Mouse (Mus musculus): ENCODE data around the gene A730061H03Rik. TPM values are rescaled to one million over a fixed set of nuclear protein-coding genes. Genes with fewer than 3 reads are reported as not detected.

The A730061H03Rik gene
- polyA plus RNA-seq, 1 experiment from 2014 or later: 3.3 TPM

DNA sequence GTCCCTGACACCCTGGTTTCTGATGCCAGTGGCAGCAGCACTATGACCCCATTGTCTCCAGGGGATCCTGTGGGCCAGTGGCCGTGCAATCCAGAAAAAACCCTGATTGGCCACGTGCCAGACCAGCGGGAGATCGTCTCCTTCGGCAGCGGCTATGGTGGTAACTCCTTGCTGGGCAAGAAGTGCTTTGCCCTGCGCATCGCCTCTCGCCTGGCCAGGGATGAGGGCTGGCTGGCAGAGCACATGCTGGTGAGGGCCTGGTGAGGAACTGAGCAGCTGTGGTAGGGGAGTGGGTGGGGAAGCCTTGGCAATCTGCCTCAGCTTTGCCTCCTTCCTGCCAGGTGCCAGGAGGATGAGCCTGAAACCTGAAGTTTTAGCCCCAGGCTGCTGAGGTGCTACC lies 15.9 kb downstream of the A730061H03Rik start:
- no peak for ATAC-seq (replicated peaks; ENCODE audit: low FRiP score)
- Histone ChIP-seq H3K27me3 (replicated peaks; ENCODE audit: control insufficient read depth, insufficient read depth, low read length) (no peaks in the 10 kb centered on the region), H3K36me3 (ENCODE audit: control insufficient read depth, insufficient read depth, low read length) (peaks cover 43% of the 10 kb centered on the region), H3K4me3 (ENCODE audit: low read depth, low read length) (no peak overlapping the region), H3K27ac (ENCODE audit: low read depth, low read length) (no peak overlapping the region), H3K9ac (ENCODE audit: low read depth, low read length) (no peak overlapping the region), H3K4me2 (no peak overlapping the region), H3K9me3 (ENCODE audit: control insufficient read depth, low read length) (no peaks in the 10 kb centered on the region), H3K4me1 (replicated peaks; ENCODE audit: control insufficient read depth, insufficient read depth, low read length) (peaks cover 17% of the 10 kb centered on the region)
- no peak for DNase-seq (ENCODE audit: low spot score)
- 89% methylated on average over 9 of the region's 9 CpGs for WGBS

DNA sequence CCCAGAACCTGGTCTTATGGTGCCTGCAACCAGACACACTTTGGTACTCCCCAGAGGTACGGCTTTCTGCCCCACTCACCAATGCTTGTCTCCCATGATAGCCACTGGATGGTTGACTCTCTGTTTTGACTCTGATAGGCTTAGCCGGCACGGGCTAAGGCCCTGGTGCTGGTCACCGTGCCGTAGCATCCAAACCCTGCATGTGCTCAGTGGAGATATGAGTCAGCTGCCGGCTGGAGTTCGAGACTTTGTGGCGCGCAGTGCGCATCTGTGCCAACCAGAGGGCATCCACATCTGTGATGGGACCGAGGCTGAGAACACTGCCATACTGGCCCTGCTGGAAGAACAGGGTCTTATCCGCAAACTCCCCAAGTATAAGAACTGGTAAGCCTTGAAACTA lies 17.9 kb downstream of the A730061H03Rik start:
- Histone ChIP-seq H3K36me3 (ENCODE audit: control insufficient read depth, insufficient read depth, low read length) (peaks cover 27% of the 10 kb centered on the region), H3K4me2 (peak overlapping the region; percentile 92), H3K27ac (ENCODE audit: low read depth, low read length) (no peak overlapping the region), H3K27me3 (replicated peaks; ENCODE audit: control insufficient read depth, insufficient read depth, low read length) (no peaks in the 10 kb centered on the region), H3K4me3 (ENCODE audit: low read depth, low read length) (no peak overlapping the region), H3K4me1 (replicated peaks; ENCODE audit: control insufficient read depth, insufficient read depth, low read length) (peaks cover 17% of the 10 kb centered on the region), H3K9me3 (ENCODE audit: control insufficient read depth, low read length) (no peaks in the 10 kb centered on the region), H3K9ac (ENCODE audit: low read depth, low read length) (no peak overlapping the region)
- WGBS: 91% methylated on average over 12 of the region's 12 CpGs
- ATAC-seq (replicated peaks; ENCODE audit: low FRiP score) (no peak), DNase-seq (ENCODE audit: low spot score) (no peak)

- Histone ChIP-seq H3K36me3 (ENCODE audit: control insufficient read depth, insufficient read depth, low read length) (peaks cover 21% of the 10 kb centered on the region), H3K4me1 (replicated peaks; ENCODE audit: control insufficient read depth, insufficient read depth, low read length) (peaks cover 17% of the 10 kb centered on the region), H3K27me3 (replicated peaks; ENCODE audit: control insufficient read depth, insufficient read depth, low read length) (no peaks in the 10 kb centered on the region), H3K27ac (ENCODE audit: low read depth, low read length) (peak overlapping the region; percentile 86), H3K9me3 (ENCODE audit: control insufficient read depth, low read length) (no peaks in the 10 kb centered on the region), H3K4me2 (peak overlapping the region; percentile 92), H3K4me3 (ENCODE audit: low read depth, low read length) (peak overlapping the region; percentile 78), H3K9ac (ENCODE audit: low read depth, low read length) (peak overlapping the region; percentile 88)
- 4% methylated on average over 10 of the region's 10 CpGs for WGBS
- ATAC-seq (replicated peaks; ENCODE audit: low FRiP score): peak; percentile 59
- DNase-seq (ENCODE audit: low spot score): peak; percentile 72
Observed at GRCm38 (mm10) chr14:55540787-55541321, 19.4 kb downstream of the A730061H03Rik start.

DNA sequence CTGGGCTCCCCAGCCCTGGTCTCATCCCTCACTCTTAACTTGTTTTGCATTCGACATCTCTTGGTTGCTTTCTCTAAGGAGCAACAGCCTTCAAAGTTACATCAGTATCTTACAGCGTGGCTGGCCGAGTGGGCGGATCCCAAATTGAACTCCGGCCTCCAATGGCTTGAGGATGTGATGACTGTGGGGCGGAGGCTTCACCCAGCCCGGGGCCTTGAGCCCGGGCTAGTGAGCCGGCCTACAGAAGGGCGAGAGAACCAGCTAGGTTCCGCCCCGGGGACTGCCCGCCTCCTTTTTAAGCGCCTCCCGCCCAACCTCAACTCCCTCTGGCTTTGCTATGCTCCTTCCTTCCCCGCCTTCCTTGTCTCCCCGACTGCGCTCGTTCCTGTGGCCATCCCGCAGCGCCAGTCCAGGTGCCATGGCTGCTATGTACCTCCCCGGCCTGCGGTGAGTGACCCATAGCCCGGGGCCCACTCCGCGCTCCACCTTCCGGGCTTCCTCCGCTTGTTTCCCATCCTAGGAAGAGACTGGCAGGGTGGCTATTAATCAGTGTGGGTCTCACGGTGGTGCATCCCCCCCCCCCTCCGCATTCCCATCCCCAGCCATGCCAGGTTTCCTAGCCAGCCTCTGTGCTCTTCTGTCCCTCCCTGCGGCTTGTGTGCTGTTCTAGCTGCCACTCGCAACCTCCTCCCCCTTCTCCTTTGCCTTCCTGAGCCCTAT lies 20.0 kb downstream of the A730061H03Rik start, which contains the start of gene Pck2:
Pck2 (plus strand) TSS at position 200 of the 720 bp plus-strand sequence.
- no peaks in the 10 kb centered on the region for H3K9me3 ChIP-seq (ENCODE audit: control insufficient read depth, low read length)
- peak; percentile 98 for ATAC-seq (replicated peaks; ENCODE audit: low FRiP score)

DNA sequence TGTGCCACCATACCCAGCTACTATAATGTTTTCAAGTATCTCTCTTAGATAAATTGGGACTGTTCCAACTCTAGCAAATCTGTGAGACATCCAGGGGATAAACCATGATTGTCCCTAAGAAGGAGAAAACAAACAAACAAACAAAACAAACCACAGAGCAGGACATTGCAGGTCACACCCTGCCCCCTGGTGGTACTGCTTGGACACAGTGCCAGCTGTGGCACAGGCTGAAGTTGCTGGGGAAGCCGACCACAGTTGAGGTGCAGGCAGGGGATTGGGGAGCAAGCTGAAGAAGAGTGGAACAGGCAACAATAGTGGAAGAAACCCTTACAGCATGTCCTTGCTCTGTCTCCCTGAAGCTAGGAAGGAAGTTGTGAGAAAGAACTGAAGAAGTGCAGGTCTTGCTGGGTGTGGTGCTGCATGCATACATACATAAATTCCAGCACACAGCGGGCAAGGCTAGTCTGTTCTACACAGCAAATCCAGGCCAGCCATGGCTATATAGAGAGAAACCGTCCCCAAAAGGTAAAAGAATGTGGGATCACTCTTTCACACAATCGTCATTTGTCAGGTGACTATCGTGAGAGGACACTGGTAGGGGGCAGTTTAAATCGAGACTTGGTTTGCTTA lies 24.0 kb downstream of the A730061H03Rik start:
- ATAC-seq (replicated peaks; ENCODE audit: low FRiP score) (no peak), DNase-seq (ENCODE audit: low spot score) (no peak)
- H3K4me3 ChIP-seq (ENCODE audit: low read depth, low read length): no peak overlapping the region
- 0 out of 2 replicates have a peak, but pooled peaks cover 3% of the 10 kb centered on the region for H3K27me3 ChIP-seq (replicated peaks; ENCODE audit: control insufficient read depth, insufficient read depth, low read length)
- H3K9ac ChIP-seq (ENCODE audit: low read depth, low read length): no peak overlapping the region
- WGBS: 48% methylated on average over 6 of the region's 6 CpGs
- peaks cover 10% of the 10 kb centered on the region for H3K4me1 ChIP-seq (replicated peaks; ENCODE audit: control insufficient read depth, insufficient read depth, low read length)
- H3K36me3 ChIP-seq (ENCODE audit: control insufficient read depth, insufficient read depth, low read length): no peaks in the 10 kb centered on the region
- H3K27ac ChIP-seq (ENCODE audit: low read depth, low read length): no peak overlapping the region
- H3K4me2 ChIP-seq: no peak overlapping the region
- H3K9me3 ChIP-seq (ENCODE audit: control insufficient read depth, low read length): no peaks in the 10 kb centered on the region

More for the DNA sequence above, 20.0 kb downstream of the A730061H03Rik start, which contains the start of gene Pck2:
- H3K4me1 ChIP-seq (replicated peaks; ENCODE audit: control insufficient read depth, insufficient read depth, low read length): peaks cover 17% of the 10 kb centered on the region
- peak within 1 kb of the TSS; percentile 86 for H3K27ac ChIP-seq (ENCODE audit: low read depth, low read length)
- DNase-seq (ENCODE audit: low spot score): peak; percentile 85
- H3K4me2 ChIP-seq: peak within 1 kb of the TSS; percentile 92
- H3K27me3 ChIP-seq (replicated peaks; ENCODE audit: control insufficient read depth, insufficient read depth, low read length): no peaks in the 10 kb centered on the region
- H3K36me3 ChIP-seq (ENCODE audit: control insufficient read depth, insufficient read depth, low read length): peaks cover 19% of the 10 kb centered on the region
- H3K9ac ChIP-seq (ENCODE audit: low read depth, low read length): peak within 1 kb of the TSS; percentile 88
- WGBS: under 1% methylated on average over 32 of the region's 32 CpGs
- H3K4me3 ChIP-seq (ENCODE audit: low read depth, low read length): peak within 1 kb of the TSS; percentile 78

DNA sequence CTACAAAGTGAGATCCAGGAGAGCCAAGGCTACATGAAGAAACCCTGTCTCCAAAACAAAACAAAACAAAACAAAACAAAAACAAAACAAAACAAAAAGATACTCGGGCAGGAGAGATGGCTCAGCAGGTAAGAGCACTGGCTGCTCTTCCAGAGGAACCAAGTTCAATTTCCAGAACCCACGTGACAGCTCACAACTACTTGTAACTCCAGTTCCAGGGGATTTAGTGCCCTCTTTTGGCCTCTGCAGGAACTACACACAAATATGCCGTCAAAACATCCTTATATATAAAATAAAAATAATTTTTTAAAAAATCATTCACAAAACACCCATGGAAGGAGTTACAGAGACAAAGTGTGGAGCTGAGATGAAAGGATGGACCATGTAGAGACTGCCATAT lies 32.3 kb downstream of the A730061H03Rik start:
- peaks cover 34% of the 10 kb centered on the region for H3K27me3 ChIP-seq (replicated peaks; ENCODE audit: control insufficient read depth, insufficient read depth, low read length)
- no peak overlapping the region for H3K4me3 ChIP-seq (ENCODE audit: low read depth, low read length)
- no peaks in the 10 kb centered on the region for H3K36me3 ChIP-seq (ENCODE audit: control insufficient read depth, insufficient read depth, low read length)
- H3K9me3 ChIP-seq (ENCODE audit: control insufficient read depth, low read length): no peaks in the 10 kb centered on the region
- DNase-seq (ENCODE audit: low spot score): no peak
- H3K9ac ChIP-seq (ENCODE audit: low read depth, low read length): no peak overlapping the region
- H3K27ac ChIP-seq (ENCODE audit: low read depth, low read length): no peak overlapping the region
- H3K4me2 ChIP-seq: no peak overlapping the region
- ATAC-seq (replicated peaks; ENCODE audit: low FRiP score): no peak
- WGBS: 13% methylated on average over 3 of the region's 3 CpGs
- H3K4me1 ChIP-seq (replicated peaks; ENCODE audit: control insufficient read depth, insufficient read depth, low read length): no peaks in the 10 kb centered on the region

DNA sequence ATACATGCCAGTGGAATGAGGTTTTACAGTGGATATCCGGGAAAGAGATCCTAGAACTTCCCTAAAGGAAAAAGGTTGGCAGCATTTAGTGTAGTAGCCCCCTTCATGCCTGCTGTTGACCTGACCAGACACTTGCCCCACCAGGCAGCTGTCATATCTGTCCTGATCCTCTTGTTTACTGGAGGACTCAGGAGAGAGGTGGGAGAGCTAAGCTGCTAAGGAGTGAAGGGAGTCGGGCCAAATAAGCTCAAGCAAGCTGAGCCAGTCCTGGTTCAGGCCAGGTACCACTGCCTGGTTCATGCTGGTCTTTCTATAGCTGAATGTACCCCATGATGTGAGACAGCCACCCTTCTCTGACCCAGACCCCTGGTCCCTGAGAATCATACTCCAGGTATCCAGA lies 33.5 kb downstream of the A730061H03Rik start:
- H3K27me3 ChIP-seq (replicated peaks; ENCODE audit: control insufficient read depth, insufficient read depth, low read length): peaks cover 44% of the 10 kb centered on the region
- WGBS: 65% methylated on average over 2 of the region's 2 CpGs
- no peaks in the 10 kb centered on the region for H3K36me3 ChIP-seq (ENCODE audit: control insufficient read depth, insufficient read depth, low read length)
- H3K9me3 ChIP-seq (ENCODE audit: control insufficient read depth, low read length): no peaks in the 10 kb centered on the region
- no peak overlapping the region for H3K4me2 ChIP-seq
- ATAC-seq (replicated peaks; ENCODE audit: low FRiP score) (no peak), DNase-seq (ENCODE audit: low spot score) (no peak)
- no peak overlapping the region for H3K4me3 ChIP-seq (ENCODE audit: low read depth, low read length)
- H3K27ac ChIP-seq (ENCODE audit: low read depth, low read length): no peak overlapping the region
- no peak overlapping the region for H3K9ac ChIP-seq (ENCODE audit: low read depth, low read length)
- no peaks in the 10 kb centered on the region for H3K4me1 ChIP-seq (replicated peaks; ENCODE audit: control insufficient read depth, insufficient read depth, low read length)

GRCm38 (mm10) chr14:55524785-55525184 lies 35.4 kb downstream of the A730061H03Rik start, which contains the start of gene Nrl:
Nrl (minus strand) TSS chr14:55524981.
- no peak within 1 kb of the TSS for H3K27ac ChIP-seq (ENCODE audit: low read depth, low read length)

More at GRCm38 (mm10) chr14:55524785-55525184, 35.4 kb downstream of the A730061H03Rik start, which contains the start of gene Nrl:
- Histone ChIP-seq H3K4me1 (replicated peaks; ENCODE audit: control insufficient read depth, insufficient read depth, low read length) (no peaks in the 10 kb centered on the region; the same call in 1 of the 2 replicates), H3K4me2 (no peak within 1 kb of the TSS), H3K4me3 (ENCODE audit: low read depth, low read length) (no peak within 1 kb of the TSS), H3K27me3 (replicated peaks; ENCODE audit: control insufficient read depth, insufficient read depth, low read length) (peaks cover 63% of the 10 kb centered on the region), H3K9ac (ENCODE audit: low read depth, low read length) (no peak within 1 kb of the TSS), H3K9me3 (ENCODE audit: control insufficient read depth, low read length) (no peaks in the 10 kb centered on the region), H3K36me3 (ENCODE audit: control insufficient read depth, insufficient read depth, low read length) (no peaks in the 10 kb centered on the region)
- 12% methylated on average over 8 of the region's 8 CpGs for WGBS
- DNase-seq (ENCODE audit: low spot score) (no peak), ATAC-seq (replicated peaks; ENCODE audit: low FRiP score) (no peak)

All from liver, embryonic 11.5 days (tissue).